Mouse (Mus musculus) kidney, adult 10 weeks (tissue): ENCODE data around the gene Cdpf1. TPM values are rescaled to one million over a fixed set of nuclear protein-coding genes. Genes with fewer than 3 reads are reported as not detected.

Experiments
- polyA plus RNA-seq: library from polyadenylated mRNA; stranded (reverse); fragments of 350-450 nt; fragmentation: Illumina TruSeq; extraction: RNeasy Lipid Tissue Mini Kit (QIAGEN cat#74804); gene quantifications from one replicate; pipeline ENCODE4 v1.2.3, GENCODE M21; 2014; ENCODE audit warnings: low read depth, low replicate concordance

Gene Cdpf1
- 3.4 TPM for polyA plus RNA-seq

GRCm38 (mm10) chr15:85811535-85812277 lies at the start of gene Cdpf1:
TSS of gene Cdpf1 (minus strand) at chr15:85811697.

GRCm38 (mm10) chr15:85859490-85860031 lies 48.1 kb upstream of the Cdpf1 start, which contains the start of gene Gtse1:
TSS of gene Gtse1 (plus strand) at chr15:85859745.

GRCm38 (mm10) chr15:85831954-85832590 lies 20.6 kb upstream of the Cdpf1 start, which contains the start of gene Ttc38:
TSS of gene Ttc38 (plus strand) at chr15:85832306.

GRCm38 (mm10) chr15:85821203-85822010 lies 9.9 kb upstream of the Cdpf1 start, which contains the start of gene Pkdrej:
TSS of gene Pkdrej (minus strand) at chr15:85821734.

Other genes starting within 250 kb of the Cdpf1 start
- 0.53 TPM for gene Wnt7b, start 229.2 kb downstream of the Cdpf1 start, polyA plus RNA-seq
- gene Ppara, start 76.7 kb downstream of the Cdpf1 start, polyA plus RNA-seq, result 19.4 TPM
- gene Pkdrej, start 10.0 kb upstream of the Cdpf1 start, polyA plus RNA-seq, result 0.08 TPM
- gene Ttc38, start 20.6 kb upstream of the Cdpf1 start, polyA plus RNA-seq, result 13.4 TPM
- gene Gtse1, start 48.0 kb upstream of the Cdpf1 start, polyA plus RNA-seq, result not detected
- 10.5 TPM for gene Trmu, start 67.6 kb upstream of the Cdpf1 start, polyA plus RNA-seq
- gene Celsr1, start 222.1 kb upstream of the Cdpf1 start, polyA plus RNA-seq, result 0.89 TPM
- 2.1 TPM for gene Gramd4, start 246.0 kb upstream of the Cdpf1 start, polyA plus RNA-seq